Mouse (Mus musculus) erythroblast, embryonic 14.5 days (primary cell): ENCODE measurements around the gene Map3k4. TPM values are rescaled to one million over a fixed set of nuclear protein-coding genes. Genes with fewer than 3 reads are reported as not detected.

ENCODE experiments used
- H3K27me3 ChIP-seq: 2 replicates; pipeline ENCODE4 v1.6.1; 2012; ENCODE audit warnings: inconsistent platforms; ENCODE audit not compliant: control insufficient read depth
- H3K36me3 ChIP-seq: 2 replicates; pipeline ENCODE4 v1.6.1; 2012; ENCODE audit warnings: mild to moderate bottlenecking, inconsistent platforms; ENCODE audit not compliant: control insufficient read depth
- H3K4me1 ChIP-seq: 2 replicates; pipeline ENCODE4 v1.6.1; 2012; ENCODE audit warnings: inconsistent platforms; ENCODE audit not compliant: control insufficient read depth
- H3K4me3 ChIP-seq: replicated peaks from 2 replicates; pipeline ENCODE3; 2012; ENCODE audit warnings: moderate library complexity, mild to moderate bottlenecking, inconsistent platforms
- H3K9me3 ChIP-seq: 2 replicates; pipeline ENCODE4 v1.6.1; 2012; ENCODE audit warnings: low read length, inconsistent platforms, mixed read lengths; ENCODE audit not compliant: control insufficient read depth
- GATA1 ChIP-seq: IDR thresholded peaks from 2 replicates; pipeline ENCODE4 v1.6.1; 2012; ENCODE audit warnings: low read length, inconsistent platforms, mixed read lengths
- TAL1 ChIP-seq: IDR thresholded peaks from 3 replicates; pipeline ENCODE4 v1.6.1; 2012; ENCODE audit warnings: low read length, inconsistent platforms, mixed read lengths
- polyA plus RNA-seq: library from polyadenylated mRNA; stranded (reverse); fragments of >175 nt; gene quantifications from 2 replicates; pipeline ENCODE4 v1.2.3, GENCODE M21; 2012

The Map3k4 gene
- polyA plus RNA-seq, 1 experiment = 0.93 TPM

- no peaks in the 10 kb centered on the region for H3K27me3 ChIP-seq
- no peaks in the 10 kb centered on the region for H3K9me3 ChIP-seq
- peaks cover 95% of the 10 kb centered on the region for H3K4me1 ChIP-seq
- TF ChIP-seq TAL1 (no peak), GATA1 (no peak)
- no peak overlapping the region for H3K4me3 ChIP-seq
- peaks cover 88% of the 10 kb centered on the region for H3K36me3 ChIP-seq
These were observed 111.5 kb downstream of the Map3k4 start for GRCm38 (mm10) chr17:12207022-12207548.

DNA sequence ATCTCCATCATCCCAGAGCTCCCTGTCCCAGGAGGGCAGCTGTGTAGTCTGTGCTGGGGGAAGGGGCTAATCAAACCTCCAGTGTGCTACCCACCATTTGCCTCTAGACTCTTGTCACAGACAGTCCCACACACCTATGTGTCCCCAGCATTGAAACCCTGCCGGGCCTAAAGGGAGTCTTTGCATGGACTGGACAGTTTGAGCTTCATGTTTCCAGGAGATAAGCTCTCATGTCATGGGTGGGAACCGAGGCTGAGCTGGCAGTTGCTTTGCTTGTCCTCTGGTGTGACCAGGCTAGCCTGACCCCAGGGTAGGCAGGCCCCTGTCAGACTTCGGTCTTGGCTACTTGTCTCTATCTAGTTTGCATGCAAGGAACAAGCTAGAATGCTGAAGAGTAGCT is 112.3 kb downstream of the Map3k4 start:
- Histone ChIP-seq H3K4me3 (peak overlapping the region; percentile 50), H3K36me3 (peaks cover 88% of the 10 kb centered on the region), H3K9me3 (no peaks in the 10 kb centered on the region), H3K27me3 (no peaks in the 10 kb centered on the region), H3K4me1 (peaks cover 100% of the 10 kb centered on the region)
- TF ChIP-seq TAL1 (peak; percentile 40; the same call in 2 of the 3 replicates), GATA1 (peak; percentile 48; the same call in 1 of the 2 replicates)

DNA sequence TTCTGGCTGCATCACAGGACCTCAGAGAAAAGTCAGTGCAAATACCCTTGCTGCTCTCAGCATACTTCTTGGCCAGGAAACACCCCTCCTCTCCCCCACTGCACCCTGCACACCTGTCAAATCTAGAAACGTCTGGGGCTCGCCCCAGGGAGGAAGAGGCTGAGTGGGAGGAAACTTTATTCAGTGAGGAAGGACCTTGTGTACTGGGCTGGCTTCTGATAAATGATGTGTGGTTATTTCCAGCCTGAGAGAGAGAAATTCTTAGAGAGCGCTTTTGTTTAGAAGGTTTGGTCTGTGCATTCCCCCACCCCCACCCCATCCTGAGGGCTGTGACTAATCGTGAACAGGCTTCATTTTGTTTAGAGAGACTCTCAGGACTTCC is 112.9 kb downstream of the Map3k4 start:
- H3K4me1 ChIP-seq = peaks cover 100% of the 10 kb centered on the region
- peaks cover 88% of the 10 kb centered on the region for H3K36me3 ChIP-seq
- TF ChIP-seq TAL1 (no peak), GATA1 (no peak)
- peak overlapping the region; percentile 50 for H3K4me3 ChIP-seq
- H3K9me3 ChIP-seq = no peaks in the 10 kb centered on the region
- H3K27me3 ChIP-seq = no peaks in the 10 kb centered on the region

DNA sequence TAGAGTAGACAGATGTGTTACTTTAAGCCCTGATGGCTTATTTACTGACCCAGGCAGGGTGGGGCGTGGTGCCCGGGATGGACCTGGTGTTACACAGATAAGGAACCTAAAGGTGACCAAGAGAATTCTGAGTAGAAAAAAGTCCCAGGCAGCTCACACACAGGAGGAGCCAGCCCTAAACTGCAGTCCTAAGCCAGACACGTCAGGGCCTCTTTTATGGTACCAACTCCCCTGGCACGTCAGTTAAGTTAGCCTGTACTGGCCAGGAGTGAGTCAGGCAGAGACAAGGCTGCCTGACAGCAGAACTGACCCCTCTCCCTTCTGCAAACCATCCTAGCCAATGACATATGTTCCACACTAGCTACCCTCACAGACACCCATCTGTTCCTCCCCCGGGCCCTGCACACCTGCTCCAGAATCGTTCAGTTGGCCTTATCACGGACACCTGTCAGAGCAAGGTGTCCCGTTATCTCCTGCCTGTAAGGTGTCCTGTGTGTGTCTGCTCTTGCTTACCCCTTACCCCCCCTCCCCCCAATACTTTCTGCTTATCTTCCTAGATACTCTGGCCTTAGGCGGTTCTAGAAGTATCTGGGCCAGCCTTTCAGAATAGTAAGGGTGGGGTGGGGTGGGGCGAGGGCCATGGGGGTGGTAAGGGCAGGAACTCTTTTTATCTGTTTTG is 113.4 kb downstream of the Map3k4 start:
- Histone ChIP-seq H3K4me1 (peaks cover 100% of the 10 kb centered on the region), H3K36me3 (peaks cover 88% of the 10 kb centered on the region), H3K9me3 (no peaks in the 10 kb centered on the region), H3K4me3 (peak overlapping the region; percentile 50), H3K27me3 (no peaks in the 10 kb centered on the region)
- TF ChIP-seq TAL1 (peak; percentile 77), GATA1 (peak; percentile 81)

DNA sequence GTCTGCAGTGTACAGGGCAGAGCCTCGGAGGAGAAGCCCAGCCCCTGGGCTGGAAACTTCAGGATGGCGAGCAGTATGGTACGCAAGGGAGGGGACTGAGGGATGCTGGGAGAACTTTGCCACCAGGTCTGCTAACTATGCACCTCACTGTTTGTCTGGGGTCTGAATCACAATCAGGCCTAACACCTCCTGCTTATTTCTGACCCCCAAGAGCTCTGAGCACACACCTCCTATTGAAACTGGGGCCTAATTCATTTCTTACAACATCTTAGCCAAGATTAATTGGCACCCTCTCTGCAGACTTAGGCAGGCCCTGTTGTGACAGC is 113.9 kb downstream of the Map3k4 start:
- H3K4me1 ChIP-seq = peaks cover 100% of the 10 kb centered on the region
- peak overlapping the region; percentile 50 for H3K4me3 ChIP-seq

GRCm38 (mm10) chr17:12204246-12204645 is 114.3 kb downstream of the Map3k4 start:
- peaks cover 100% of the 10 kb centered on the region for H3K4me1 ChIP-seq
- no peaks in the 10 kb centered on the region for H3K9me3 ChIP-seq
- TF ChIP-seq TAL1 (no peak), GATA1 (no peak)
- peak overlapping the region; percentile 50 for H3K4me3 ChIP-seq
- H3K36me3 ChIP-seq = peaks cover 88% of the 10 kb centered on the region
- no peaks in the 10 kb centered on the region for H3K27me3 ChIP-seq

More for the DNA sequence above, 113.9 kb downstream of the Map3k4 start:
- Histone ChIP-seq H3K9me3 (no peaks in the 10 kb centered on the region), H3K27me3 (no peaks in the 10 kb centered on the region), H3K36me3 (peaks cover 88% of the 10 kb centered on the region)
- TF ChIP-seq TAL1 = no peak
- no peak for TF ChIP-seq GATA1

GRCm38 (mm10) chr17:12203414-12203897 is 115.1 kb downstream of the Map3k4 start:
- H3K4me1 ChIP-seq = peaks cover 98% of the 10 kb centered on the region
- H3K9me3 ChIP-seq = no peaks in the 10 kb centered on the region; the same call in 1 of the 2 replicates
- no peaks in the 10 kb centered on the region for H3K27me3 ChIP-seq
- H3K4me3 ChIP-seq = peak overlapping the region; percentile 19
- no peak for TF ChIP-seq GATA1
- TF ChIP-seq TAL1 = no peak
- peaks cover 88% of the 10 kb centered on the region for H3K36me3 ChIP-seq

- no peaks in the 10 kb centered on the region; the same call in 1 of the 2 replicates for H3K9me3 ChIP-seq
- peaks cover 89% of the 10 kb centered on the region for H3K36me3 ChIP-seq
- no peaks in the 10 kb centered on the region for H3K27me3 ChIP-seq
- H3K4me1 ChIP-seq = peaks cover 98% of the 10 kb centered on the region
- no peak overlapping the region for H3K4me3 ChIP-seq
- TF ChIP-seq TAL1 (no peak), GATA1 (no peak)
These were observed 117.5 kb downstream of the Map3k4 start for GRCm38 (mm10) chr17:12201086-12201485.

GRCm38 (mm10) chr17:12199933-12200332 is 118.7 kb downstream of the Map3k4 start:
- no peaks in the 10 kb centered on the region for H3K27me3 ChIP-seq
- H3K4me3 ChIP-seq = no peak overlapping the region
- peaks cover 96% of the 10 kb centered on the region for H3K36me3 ChIP-seq
- H3K4me1 ChIP-seq = peaks cover 98% of the 10 kb centered on the region
- no peak for TF ChIP-seq TAL1
- no peak for TF ChIP-seq GATA1
- no peaks in the 10 kb centered on the region; the same call in 1 of the 2 replicates for H3K9me3 ChIP-seq
